Mouse (Mus musculus) limb, embryonic 11.5 days (tissue): ENCODE results near the gene Axdnd1. TPM values are rescaled to one million over a fixed set of nuclear protein-coding genes. Genes with fewer than 3 reads are reported as not detected.

Experiments
- ATAC-seq: fragments of 200-750 bp; cut with Nextera tagmentation; 2 replicates; pipeline ENCODE4 v1.8.0; 2017; ENCODE audit warnings: low read depth; ENCODE audit not compliant: insufficient number of reproducible peaks, low FRiP score, low TSS enrichment
- DNase-seq: peaks from one replicate; pipeline ENCODE4 v3.0.0-alpha.2; 2015; ENCODE audit warnings: low spot score
- H3K27ac ChIP-seq: fragments of 300-500 bp; sonication (generic); replicated peaks from 2 replicates; pipeline ENCODE4 v1.5.1; 2014; ENCODE audit warnings: low read depth, mild to moderate bottlenecking, low read length
- H3K27me3 ChIP-seq: fragments of 300-500 bp; sonication (generic); 2 replicates; pipeline ENCODE4 v1.6.1; 2014; ENCODE audit warnings: mild to moderate bottlenecking, low read length, mixed read lengths; ENCODE audit not compliant: control insufficient read depth, insufficient read depth
- H3K36me3 ChIP-seq: fragments of 300-500 bp; sonication (generic); 2 replicates; pipeline ENCODE4 v1.6.1; 2014; ENCODE audit warnings: mild to moderate bottlenecking, low read length, moderate library complexity, mixed read lengths; ENCODE audit not compliant: control insufficient read depth, insufficient read depth
- H3K4me1 ChIP-seq: fragments of 300-500 bp; sonication (generic); 2 replicates; pipeline ENCODE4 v1.6.1; 2014; ENCODE audit warnings: low read length, mixed read lengths; ENCODE audit not compliant: control insufficient read depth, insufficient read depth
- H3K4me2 ChIP-seq: fragments of 300-500 bp; sonication (generic); 2 replicates; pipeline ENCODE4 v1.6.1; 2014; ENCODE audit warnings: low read depth, mild to moderate bottlenecking, moderate library complexity; ENCODE audit not compliant: severe bottlenecking
- H3K4me3 ChIP-seq: fragments of 300-500 bp; sonication (generic); 2 replicates; pipeline ENCODE4 v1.5.1; 2014; ENCODE audit warnings: low read depth, low read length
- H3K9ac ChIP-seq: fragments of 300-500 bp; sonication (generic); 2 replicates; pipeline ENCODE4 v1.6.1; 2014; ENCODE audit warnings: mild to moderate bottlenecking, low read length
- H3K9me3 ChIP-seq: fragments of 300-500 bp; sonication (generic); 2 replicates; pipeline ENCODE4 v1.6.1; 2016; ENCODE audit warnings: low read length; ENCODE audit not compliant: control insufficient read depth
- WGBS: fragments of 180-500 bp; shearing (Covaris S2); extraction: QIAGEN DNeasy Blood & Tissue Kit; methylation state at CpG from one replicate; pipeline ENCODE4 v1.1.7; 2014; 5-methylcytosine and 5-hydroxymethylcytosine counted together
- polyA plus RNA-seq: library from polyadenylated mRNA; unstranded; fragments of >200 nt; fragmentation: Nextera tagmentation; extraction: Ambion mirVana; gene quantifications from 2 replicates; pipeline ENCODE4 v1.2.1, GENCODE M21; 2014

Axdnd1 gene
- 0.12 and 0.54 TPM in 2 replicates for polyA plus RNA-seq

- WGBS, result under 1% methylated on average over 44 of the region's 44 CpGs
- peak; percentile 92 for ATAC-seq
Measured at GRCm38 (mm10) chr1:156420671-156421297, at the start of gene Axdnd1. Gene Axdnd1 (minus strand): TSS chr1:156421159.

GRCm38 (mm10) chr1:156470557-156470956, 49.6 kb upstream of the Axdnd1 start:
- 89% methylated on average over 7 of the region's 7 CpGs for WGBS
- H3K4me2 ChIP-seq, result no peak overlapping the region
- no peak overlapping the region for H3K9ac ChIP-seq
- no peaks in the 10 kb centered on the region for H3K9me3 ChIP-seq
- DNase-seq, result no peak
- no peaks in the 10 kb centered on the region for H3K27me3 ChIP-seq
- H3K27ac ChIP-seq, result no peak overlapping the region
- H3K36me3 ChIP-seq, result peaks cover 10% of the 10 kb centered on the region
- 0 out of 2 replicates have a peak, but pooled peaks cover 5% of the 10 kb centered on the region for H3K4me1 ChIP-seq
- no peak for ATAC-seq
- H3K4me3 ChIP-seq, result no peak overlapping the region

More at GRCm38 (mm10) chr1:156420671-156421297, at the start of gene Axdnd1:
- Histone ChIP-seq H3K4me2 (peak within 1 kb of the TSS; percentile 47), H3K9me3 (no peaks in the 10 kb centered on the region), H3K27me3 (no peaks in the 10 kb centered on the region), H3K4me3 (peak within 1 kb of the TSS; percentile 53), H3K36me3 (no peaks in the 10 kb centered on the region), H3K9ac (peak within 1 kb of the TSS; percentile 43; the same call in 1 of the 2 replicates), H3K27ac (no peak within 1 kb of the TSS), H3K4me1 (no peaks in the 10 kb centered on the region)
- peak; percentile 86 for DNase-seq

GRCm38 (mm10) chr1:156468576-156468975, 47.6 kb upstream of the Axdnd1 start:
- H3K9me3 ChIP-seq, result no peaks in the 10 kb centered on the region
- H3K27me3 ChIP-seq, result no peaks in the 10 kb centered on the region
- H3K4me1 ChIP-seq, result 0 out of 2 replicates have a peak, but pooled peaks cover 5% of the 10 kb centered on the region
- no peak overlapping the region for H3K4me2 ChIP-seq
- H3K36me3 ChIP-seq, result peaks cover 11% of the 10 kb centered on the region
- no peak overlapping the region for H3K4me3 ChIP-seq
- H3K9ac ChIP-seq, result no peak overlapping the region
- no peak overlapping the region for H3K27ac ChIP-seq
- DNase-seq (no peak), ATAC-seq (no peak)
- 82% methylated on average over 3 of the region's 3 CpGs for WGBS

GRCm38 (mm10) chr1:156467655-156468255, 46.8 kb upstream of the Axdnd1 start:
- ATAC-seq (no peak), DNase-seq (no peak)
- Histone ChIP-seq H3K36me3 (peaks cover 11% of the 10 kb centered on the region), H3K4me3 (no peak overlapping the region), H3K27me3 (no peaks in the 10 kb centered on the region), H3K9me3 (no peaks in the 10 kb centered on the region), H3K9ac (no peak overlapping the region), H3K27ac (no peak overlapping the region), H3K4me2 (no peak overlapping the region), H3K4me1 (no peaks in the 10 kb centered on the region)
- 76% methylated on average over 12 of the region's 12 CpGs for WGBS

- Histone ChIP-seq H3K9me3 (no peaks in the 10 kb centered on the region), H3K27ac (no peak overlapping the region), H3K36me3 (peaks cover 11% of the 10 kb centered on the region), H3K4me1 (no peaks in the 10 kb centered on the region), H3K4me2 (no peak overlapping the region), H3K4me3 (no peak overlapping the region), H3K9ac (no peak overlapping the region), H3K27me3 (no peaks in the 10 kb centered on the region)
- 91% methylated on average over 9 of the region's 9 CpGs for WGBS
- no peak for DNase-seq
- no peak for ATAC-seq
Measured at GRCm38 (mm10) chr1:156464963-156465362, 44.0 kb upstream of the Axdnd1 start.

GRCm38 (mm10) chr1:156463981-156464853, 43.3 kb upstream of the Axdnd1 start:
- H3K4me3 ChIP-seq, result no peak overlapping the region
- H3K9me3 ChIP-seq, result no peaks in the 10 kb centered on the region
- no peak for DNase-seq
- no peaks in the 10 kb centered on the region for H3K4me1 ChIP-seq
- peaks cover 11% of the 10 kb centered on the region for H3K36me3 ChIP-seq
- H3K4me2 ChIP-seq, result no peak overlapping the region
- 89% methylated on average over 8 of the region's 8 CpGs for WGBS
- ATAC-seq, result no peak
- H3K9ac ChIP-seq, result no peak overlapping the region
- H3K27me3 ChIP-seq, result no peaks in the 10 kb centered on the region
- no peak overlapping the region for H3K27ac ChIP-seq

- Histone ChIP-seq H3K4me3 (no peak overlapping the region), H3K9ac (no peak overlapping the region), H3K27ac (no peak overlapping the region), H3K4me1 (no peaks in the 10 kb centered on the region), H3K9me3 (no peaks in the 10 kb centered on the region), H3K27me3 (no peaks in the 10 kb centered on the region), H3K4me2 (no peak overlapping the region), H3K36me3 (peaks cover 11% of the 10 kb centered on the region)
- no peak for DNase-seq
- WGBS, result 62% methylated on average over 12 of the region's 12 CpGs
- ATAC-seq, result no peak
Measured at GRCm38 (mm10) chr1:156462273-156462991, 41.5 kb upstream of the Axdnd1 start.

GRCm38 (mm10) chr1:156461036-156461435, 40.1 kb upstream of the Axdnd1 start:
- H3K9me3 ChIP-seq, result no peaks in the 10 kb centered on the region
- ATAC-seq (no peak), DNase-seq (peak; percentile 29)
- H3K27me3 ChIP-seq, result no peaks in the 10 kb centered on the region
- H3K4me1 ChIP-seq, result no peaks in the 10 kb centered on the region
- WGBS, result 39% methylated on average over 6 of the region's 6 CpGs
- peaks cover 5% of the 10 kb centered on the region for H3K36me3 ChIP-seq
- no peak overlapping the region for H3K4me2 ChIP-seq
- no peak overlapping the region for H3K27ac ChIP-seq
- H3K9ac ChIP-seq, result no peak overlapping the region
- no peak overlapping the region for H3K4me3 ChIP-seq
